Mouse (Mus musculus) right cerebral cortex, postnatal 10 days (tissue): ENCODE data around the gene Pole4.

Experiments
- DNase-seq, 2 experiments: peaks; one replicate each; pipeline ENCODE4 v3.0.0; 2021; ENCODE audit warnings: low spot score in 2 of 2

Pole4 gene

GRCm38 (mm10) chr6:82613201-82613600 lies 92.0 kb downstream of the Pole4 start:
- no peak for DNase-seq

- DNase-seq: no peak
Observed at GRCm38 (mm10) chr6:82611049-82611448, 94.1 kb downstream of the Pole4 start.

- DNase-seq: peak; percentile 50 to 66
Observed at GRCm38 (mm10) chr6:82609339-82609926, 95.7 kb downstream of the Pole4 start.

- DNase-seq: no peak
Observed at GRCm38 (mm10) chr6:82608756-82609155, 96.4 kb downstream of the Pole4 start.

GRCm38 (mm10) chr6:82604791-82605190 lies 100.4 kb downstream of the Pole4 start:
- DNase-seq: no peak

- peak; percentile 43 to 70 for DNase-seq
Observed at GRCm38 (mm10) chr6:82603665-82604064, 101.5 kb downstream of the Pole4 start.

GRCm38 (mm10) chr6:82603228-82603627 lies 101.9 kb downstream of the Pole4 start:
- no peak for DNase-seq

GRCm38 (mm10) chr6:82595461-82596090 lies 109.6 kb downstream of the Pole4 start:
- no peak for DNase-seq

GRCm38 (mm10) chr6:82589387-82589786 lies 115.8 kb downstream of the Pole4 start:
- DNase-seq: no peak

- no peak for DNase-seq
Observed at GRCm38 (mm10) chr6:82585396-82585795, 119.8 kb downstream of the Pole4 start.

GRCm38 (mm10) chr6:82575445-82575844 lies 129.7 kb downstream of the Pole4 start:
- DNase-seq: no peak
